Mouse (Mus musculus): ENCODE results near the gene Pde2a. TPM values are rescaled to one million over a fixed set of nuclear protein-coding genes. Genes with fewer than 3 reads are reported as not detected.
A peak's percentile ranks its signal among the peaks of the same experiment; 100 is the strongest.

The Pde2a gene
- total and polyA plus RNA-seq, 3 experiments: 0.11 to 0.62 TPM; not detected in 1

DNA sequence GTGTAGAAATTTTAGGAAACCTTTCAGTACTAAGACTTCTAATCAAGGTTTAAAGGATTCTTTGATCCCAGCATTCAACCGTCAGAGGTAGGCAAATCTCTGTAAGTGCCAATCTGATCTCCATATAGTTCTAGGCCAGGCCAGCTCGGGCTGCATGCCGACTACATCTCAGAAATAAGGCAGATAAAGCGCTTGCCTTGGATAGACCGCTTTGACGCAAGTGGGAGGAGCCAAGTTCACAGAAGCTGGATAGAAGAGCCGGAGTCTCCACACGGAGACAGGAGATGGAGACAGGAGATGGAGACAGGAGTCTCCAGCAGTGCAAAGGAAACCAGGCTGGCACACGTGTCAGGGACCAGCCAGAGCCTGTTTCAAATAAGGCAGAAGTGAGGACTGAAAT, 118.3 kb downstream of the Pde2a start:
- H3K36me3 ChIP-seq (ENCODE audit: control insufficient read depth in 1 of 2, insufficient read depth in 2 of 2, low read length in 2 of 2): no peaks in the 10 kb centered on the region
- peak; percentile 21 for DNase-seq (ENCODE audit: low read depth, low spot score)
- H3K4me1 ChIP-seq (ENCODE audit: control insufficient read depth in 1 of 2, insufficient read depth in 2 of 2, low read length in 2 of 2): peaks cover 0 to 4% of the 10 kb centered on the region in 2 experiments; a peak in 1 of 4 replicates
- no peak for TF ChIP-seq MAX (IDR thresholded peaks at IDR 0.05; ENCODE audit: low read length)
- TF ChIP-seq SIN3A (IDR thresholded peaks at IDR 0.05; ENCODE audit: low read length): no peak
- TF ChIP-seq USF1 (IDR thresholded peaks at IDR 0.05; ENCODE audit: low read depth, low read length): no peak
- no peak for TF ChIP-seq CHD1 (IDR thresholded peaks at IDR 0.05; ENCODE audit: low read depth, low read length)
- no peak for TF ChIP-seq GATA1 (IDR thresholded peaks at IDR 0.05; ENCODE audit: low read depth, low read length)
- no peak for TF ChIP-seq GABPA (IDR thresholded peaks at IDR 0.05; ENCODE audit: low read depth, low read length)
- no peak for TF ChIP-seq EP300 (IDR thresholded peaks at IDR 0.05; ENCODE audit: low read depth in 1 of 2, low read length in 2 of 2)
- no peak for TF ChIP-seq BHLHE40 (IDR thresholded peaks at IDR 0.05; ENCODE audit: borderline replicate concordance, low read depth, low read length)
- no peak for TF ChIP-seq NELFE (IDR thresholded peaks at IDR 0.05; ENCODE audit: low read depth, low read length)
- TF ChIP-seq ELF1 (IDR thresholded peaks at IDR 0.05; ENCODE audit: low read depth, low read length): no peak
- TF ChIP-seq UBTF (IDR thresholded peaks at IDR 0.05; ENCODE audit: borderline replicate concordance, insufficient read depth, low read depth, low read length): no peak
- no peak for TF ChIP-seq MXI1 (IDR thresholded peaks at IDR 0.05; ENCODE audit: low read depth, low read length)
- TF ChIP-seq USF2 (IDR thresholded peaks at IDR 0.05; ENCODE audit: borderline replicate concordance in 1 of 2, insufficient read depth in 1 of 2, low read depth in 1 of 2, low read length in 2 of 2): no peak
- no peak for TF ChIP-seq KAT2A (conservative IDR thresholded peaks at IDR 0.05; ENCODE audit: low read depth, low read length)
- peaks cover 6% of the 10 kb centered on the region in 2 experiments for H3K27me3 ChIP-seq (ENCODE audit: control insufficient read depth in 1 of 2, insufficient read depth in 2 of 2, low read length in 2 of 2)
- no peak overlapping the region for H3K27ac ChIP-seq (ENCODE audit: control insufficient read depth, low read depth, low read length)
- H3K9me3 ChIP-seq (replicated peaks; ENCODE audit: insufficient read depth, low read length): no peaks in the 10 kb centered on the region
- no peak overlapping the region for H3K9ac ChIP-seq (ENCODE audit: control insufficient read depth, low read depth, low read length, poor library complexity, severe bottlenecking)
- no peak overlapping the region for H3K4me3 ChIP-seq (ENCODE audit: control insufficient read depth in 1 of 2, insufficient read depth in 1 of 2, low read depth in 2 of 2, low read length in 2 of 2)
- no peaks in the 10 kb centered on the region for H3K79me2 ChIP-seq (ENCODE audit: control insufficient read depth, insufficient read depth, low read length, poor library complexity)

DNA sequence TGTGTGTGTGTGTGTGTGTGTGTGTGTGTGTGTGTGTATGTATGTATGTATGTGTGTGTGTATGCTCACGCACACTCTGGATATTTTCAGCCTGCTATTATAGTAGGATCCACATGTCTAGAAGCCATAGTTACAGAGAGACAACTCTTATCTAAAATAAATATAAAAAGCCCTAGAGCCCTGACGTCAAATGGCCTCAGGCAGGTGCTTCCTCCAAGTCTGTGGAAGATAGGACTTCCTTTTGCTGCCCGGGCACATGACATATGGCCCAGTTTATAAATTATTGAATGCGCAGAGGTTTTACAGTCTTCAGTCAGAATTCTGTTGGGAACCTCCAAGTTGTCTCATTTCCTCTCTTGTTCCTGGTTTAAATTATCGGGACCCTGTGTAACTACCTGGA, 119.2 kb downstream of the Pde2a start:
- H3K79me2 ChIP-seq (ENCODE audit: control insufficient read depth, insufficient read depth, low read length, poor library complexity): no peaks in the 10 kb centered on the region
- H3K9ac ChIP-seq (ENCODE audit: control insufficient read depth, low read depth, low read length, poor library complexity, severe bottlenecking): no peak overlapping the region

More for the DNA sequence above, 119.2 kb downstream of the Pde2a start:
- Histone ChIP-seq H3K4me1 (ENCODE audit: control insufficient read depth in 1 of 2, insufficient read depth in 2 of 2, low read length in 2 of 2) (peaks cover 0 to 4% of the 10 kb centered on the region in 2 experiments; a peak in 1 of 4 replicates), H3K27ac (ENCODE audit: control insufficient read depth, low read depth, low read length) (no peak overlapping the region), H3K4me3 (ENCODE audit: control insufficient read depth in 1 of 2, insufficient read depth in 1 of 2, low read depth in 2 of 2, low read length in 2 of 2) (no peak overlapping the region), H3K36me3 (ENCODE audit: control insufficient read depth in 1 of 2, insufficient read depth in 2 of 2, low read length in 2 of 2) (no peaks in the 10 kb centered on the region), H3K27me3 (ENCODE audit: control insufficient read depth in 1 of 2, insufficient read depth in 2 of 2, low read length in 2 of 2) (peaks cover 6% of the 10 kb centered on the region in 2 experiments), H3K9me3 (replicated peaks; ENCODE audit: insufficient read depth, low read length) (no peaks in the 10 kb centered on the region)
- peak; percentile 13 for DNase-seq (ENCODE audit: low read depth, low spot score)
- TF ChIP-seq ZMIZ1 (IDR thresholded peaks at IDR 0.05; ENCODE audit: low read depth, low read length) (no peak), POLR2AphosphoS2 (IDR thresholded peaks at IDR 0.05; ENCODE audit: low read length) (no peak), MAZ (IDR thresholded peaks at IDR 0.05; ENCODE audit: low read depth, low read length) (no peak), USF2 (IDR thresholded peaks at IDR 0.05; ENCODE audit: borderline replicate concordance in 1 of 2, insufficient read depth in 1 of 2, low read depth in 1 of 2, low read length in 2 of 2) (no peak), GABPA (IDR thresholded peaks at IDR 0.05; ENCODE audit: low read depth, low read length) (no peak)

Data from MEL (cell line).